Mouse (Mus musculus) midbrain, embryonic 14.5 days (tissue): Measurements from ENCODE around the gene Hoxa3. TPM values are rescaled to one million over a fixed set of nuclear protein-coding genes. Genes with fewer than 3 reads are reported as not detected.
A peak's percentile ranks its signal among the peaks of the same experiment; 100 is the strongest.

Source experiments
- ATAC-seq: fragments of 200-750 bp; cut with Nextera tagmentation; 2 replicates; pipeline ENCODE4 v1.8.0; 2017; ENCODE audit warnings: moderate number of reproducible peaks, moderate library complexity; ENCODE audit not compliant: low FRiP score, low TSS enrichment
- DNase-seq: peaks from one replicate; pipeline ENCODE4 v3.0.0-alpha.2; 2015
- H3K27ac ChIP-seq: fragments of 300-500 bp; sonication (generic); replicated peaks from 2 replicates; pipeline ENCODE4 v1.5.1; 2014; ENCODE audit warnings: mild to moderate bottlenecking, low read depth, low read length, moderate library complexity
- H3K27me3 ChIP-seq: fragments of 300-500 bp; sonication (generic); 2 replicates; pipeline ENCODE4 v1.6.1; 2014; ENCODE audit warnings: low read length, control low read depth, mixed read lengths; ENCODE audit not compliant: control insufficient read depth, insufficient read depth
- H3K36me3 ChIP-seq: fragments of 300-500 bp; sonication (generic); 2 replicates; pipeline ENCODE4 v1.6.1; 2014; ENCODE audit warnings: low read length, control low read depth; ENCODE audit not compliant: control insufficient read depth, insufficient read depth
- H3K4me1 ChIP-seq: fragments of 300-500 bp; sonication (generic); 2 replicates; pipeline ENCODE4 v1.6.1; 2014; ENCODE audit warnings: mild to moderate bottlenecking, antibody characterized with exemption, low read length, control low read depth; ENCODE audit not compliant: control insufficient read depth, insufficient read depth
- H3K4me2 ChIP-seq: fragments of 300-500 bp; sonication (generic); 2 replicates; pipeline ENCODE4 v1.6.1; 2014; ENCODE audit warnings: mild to moderate bottlenecking, low read length, moderate library complexity
- H3K4me3 ChIP-seq: fragments of 300-500 bp; sonication (generic); replicated peaks from 2 replicates; pipeline ENCODE4 v1.5.1; 2014; ENCODE audit warnings: low read depth, low read length
- H3K9ac ChIP-seq: fragments of 300-500 bp; sonication (generic); replicated peaks from 2 replicates; pipeline ENCODE4 v1.6.1; 2014; ENCODE audit warnings: mild to moderate bottlenecking, low read length, moderate library complexity
- H3K9me3 ChIP-seq: fragments of 300-500 bp; sonication (generic); 2 replicates; pipeline ENCODE4 v1.6.1; 2016; ENCODE audit warnings: low read length, control low read depth, mixed read lengths; ENCODE audit not compliant: control insufficient read depth
- WGBS: fragments of 180-500 bp; shearing (Covaris S2); extraction: QIAGEN DNeasy Blood & Tissue Kit; methylation state at CpG from one replicate; pipeline ENCODE4 v1.1.7; 2014; 5-methylcytosine and 5-hydroxymethylcytosine counted together
- polyA plus RNA-seq: library from polyadenylated mRNA; unstranded; fragments of >200 nt; fragmentation: Nextera tagmentation; extraction: Ambion mirVana; gene quantifications from 2 replicates; pipeline ENCODE4 v1.2.1, GENCODE M21; 2014

Gene Hoxa3
- polyA plus RNA-seq, 1 experiment from 2014 or later: not detected

- H3K36me3 ChIP-seq: no peaks in the 10 kb centered on the region
- no peak overlapping the region for H3K27ac ChIP-seq
- no peak overlapping the region for H3K4me3 ChIP-seq
- DNase-seq (no peak), ATAC-seq (no peak)
- H3K4me1 ChIP-seq: 0 out of 2 replicates have a peak, but pooled peaks cover 3% of the 10 kb centered on the region
- H3K27me3 ChIP-seq: peaks cover 98% of the 10 kb centered on the region
- no peak overlapping the region for H3K9ac ChIP-seq
- no peaks in the 10 kb centered on the region for H3K9me3 ChIP-seq
- 5% methylated on average over 14 of the region's 14 CpGs for WGBS
- no peak overlapping the region for H3K4me2 ChIP-seq
Measured at GRCm38 (mm10) chr6:52218643-52219215, 5.6 kb upstream of the Hoxa3 start.

GRCm38 (mm10) chr6:52217895-52218642, 4.9 kb upstream of the Hoxa3 start:
- H3K4me3 ChIP-seq: no peak overlapping the region
- 0 out of 2 replicates have a peak, but pooled peaks cover 3% of the 10 kb centered on the region for H3K4me1 ChIP-seq
- WGBS: 4% methylated on average over 23 of the region's 23 CpGs
- H3K4me2 ChIP-seq: no peak overlapping the region
- H3K27ac ChIP-seq: no peak overlapping the region
- H3K9me3 ChIP-seq: no peaks in the 10 kb centered on the region
- H3K9ac ChIP-seq: no peak overlapping the region
- ATAC-seq (no peak), DNase-seq (no peak)
- peaks cover 98% of the 10 kb centered on the region for H3K27me3 ChIP-seq
- H3K36me3 ChIP-seq: no peaks in the 10 kb centered on the region

DNA sequence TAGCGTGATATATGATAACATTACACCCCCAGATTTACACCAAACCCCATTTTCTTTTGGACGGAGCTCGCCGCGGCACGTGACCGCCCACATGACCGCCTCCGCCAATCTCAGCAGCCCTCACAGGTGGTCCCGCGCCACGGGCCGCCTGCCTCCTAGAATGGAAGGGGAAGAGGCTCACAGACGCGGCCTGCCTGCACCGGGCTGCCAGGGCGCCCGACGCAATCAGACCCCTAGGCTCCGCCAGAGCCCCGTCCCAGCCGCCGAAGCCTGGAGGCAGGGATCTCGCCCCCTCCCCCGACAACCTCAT, 4.3 kb upstream of the Hoxa3 start:
- ATAC-seq (no peak), DNase-seq (no peak)
- Histone ChIP-seq H3K4me1 (0 out of 2 replicates have a peak, but pooled peaks cover 3% of the 10 kb centered on the region), H3K36me3 (no peaks in the 10 kb centered on the region), H3K4me3 (peak overlapping the region; percentile 15; the same call in 1 of the 2 replicates), H3K4me2 (peak overlapping the region; percentile 28), H3K27me3 (peaks cover 98% of the 10 kb centered on the region), H3K9me3 (no peaks in the 10 kb centered on the region), H3K27ac (no peak overlapping the region), H3K9ac (no peak overlapping the region)
- WGBS: under 1% methylated on average over 25 of the region's 25 CpGs

DNA sequence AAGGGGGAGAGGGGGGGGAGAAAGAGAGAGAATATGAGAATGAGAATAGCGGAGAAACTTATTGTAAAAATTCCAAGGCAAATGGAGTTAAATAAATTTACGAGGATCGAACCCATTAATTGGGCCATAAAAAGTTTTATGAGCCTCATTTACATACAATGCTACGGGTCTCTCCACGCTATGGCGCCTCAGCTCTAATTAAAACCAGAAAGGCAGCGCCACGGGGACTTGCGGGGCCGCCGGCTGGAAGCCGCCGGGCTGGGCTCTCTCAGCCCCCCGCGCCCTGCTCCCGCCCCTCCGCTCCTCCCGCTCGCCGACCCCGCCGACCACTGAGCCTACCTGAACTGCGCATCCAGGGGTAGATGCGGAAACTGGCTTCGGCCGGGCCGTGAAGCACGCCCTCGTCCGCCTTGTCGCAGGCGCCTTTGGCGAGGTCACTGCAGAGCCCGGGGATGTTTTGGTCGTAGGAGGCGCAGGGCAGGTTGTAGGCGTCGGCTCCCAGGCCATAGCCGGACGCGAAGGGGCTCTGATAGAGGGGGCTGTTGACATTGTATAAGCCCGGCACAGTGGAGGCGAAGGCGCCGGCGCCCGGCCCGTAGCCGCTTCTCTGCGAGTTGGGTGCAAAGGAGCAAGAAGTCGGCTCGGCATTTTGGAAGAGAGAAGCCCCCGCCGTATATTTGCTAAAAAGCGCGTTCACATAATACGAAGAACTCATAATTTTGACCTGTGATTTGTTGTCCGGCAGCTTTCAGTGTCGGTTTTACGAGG, 3.7 kb upstream of the Hoxa3 start:
- no peaks in the 10 kb centered on the region for H3K9me3 ChIP-seq
- H3K4me1 ChIP-seq: 0 out of 2 replicates have a peak, but pooled peaks cover 3% of the 10 kb centered on the region
- H3K27me3 ChIP-seq: peaks cover 98% of the 10 kb centered on the region
- H3K4me2 ChIP-seq: peak overlapping the region; percentile 28
- DNase-seq (no peak), ATAC-seq (no peak)
- 2% methylated on average over 60 of the region's 60 CpGs for WGBS
- H3K27ac ChIP-seq: no peak overlapping the region
- peak overlapping the region; percentile 15; the same call in 1 of the 2 replicates for H3K4me3 ChIP-seq
- no peak overlapping the region for H3K9ac ChIP-seq
- no peaks in the 10 kb centered on the region for H3K36me3 ChIP-seq

DNA sequence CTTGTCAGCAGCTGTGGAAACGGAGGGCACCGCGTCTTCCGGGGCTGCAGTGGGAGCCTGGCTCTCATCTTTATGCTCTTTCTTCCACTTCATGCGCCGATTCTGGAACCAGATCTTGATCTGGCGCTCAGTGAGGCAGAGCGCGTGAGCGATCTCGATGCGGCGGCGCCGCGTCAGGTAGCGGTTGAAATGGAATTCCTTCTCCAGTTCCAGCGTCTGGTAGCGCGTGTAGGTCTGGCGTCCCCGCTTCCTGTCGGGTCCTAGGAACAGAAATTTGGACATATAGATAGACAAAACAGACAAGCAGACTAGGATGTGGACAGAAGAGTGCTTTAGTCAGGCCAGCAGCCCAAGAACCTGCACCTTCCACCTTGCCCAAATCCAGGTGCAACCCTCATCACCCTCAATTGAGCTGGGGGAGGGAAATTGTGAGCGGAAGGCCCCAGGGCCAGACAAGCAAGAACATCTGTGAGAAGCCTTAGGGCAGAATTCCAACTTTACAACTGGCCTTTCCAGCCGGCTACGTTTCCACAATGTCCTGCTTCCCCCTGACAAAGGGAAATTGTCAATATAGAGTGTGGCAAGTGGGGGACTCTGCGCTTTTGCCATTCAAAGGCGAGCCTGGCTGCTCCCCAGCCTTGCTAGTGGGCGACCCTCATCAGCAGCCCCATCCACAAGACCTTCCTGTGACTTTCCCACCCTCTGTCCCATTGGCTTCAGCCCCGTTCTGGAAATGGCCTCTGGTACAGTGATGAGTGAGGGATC, 2.8 kb upstream of the Hoxa3 start:
- 0 out of 2 replicates have a peak, but pooled peaks cover 3% of the 10 kb centered on the region for H3K4me1 ChIP-seq
- ATAC-seq (no peak), DNase-seq (no peak)
- 2% methylated on average over 30 of the region's 30 CpGs for WGBS
- no peak overlapping the region for H3K9ac ChIP-seq
- H3K36me3 ChIP-seq: no peaks in the 10 kb centered on the region
- no peak overlapping the region for H3K27ac ChIP-seq
- H3K9me3 ChIP-seq: no peaks in the 10 kb centered on the region
- no peak overlapping the region for H3K4me2 ChIP-seq
- H3K4me3 ChIP-seq: no peak overlapping the region
- H3K27me3 ChIP-seq: peaks cover 99% of the 10 kb centered on the region

GRCm38 (mm10) chr6:52215070-52215469, 1.9 kb upstream of the Hoxa3 start:
- H3K4me1 ChIP-seq: 0 out of 2 replicates have a peak, but pooled peaks cover 3% of the 10 kb centered on the region
- H3K27ac ChIP-seq: no peak overlapping the region
- H3K4me2 ChIP-seq: no peak overlapping the region
- DNase-seq (no peak), ATAC-seq (no peak)
- H3K9me3 ChIP-seq: no peaks in the 10 kb centered on the region
- 11% methylated on average over 3 of the region's 3 CpGs for WGBS
- no peak overlapping the region for H3K9ac ChIP-seq
- H3K27me3 ChIP-seq: peaks cover 98% of the 10 kb centered on the region
- no peaks in the 10 kb centered on the region for H3K36me3 ChIP-seq
- no peak overlapping the region for H3K4me3 ChIP-seq

GRCm38 (mm10) chr6:52214271-52214670, 1.1 kb upstream of the Hoxa3 start:
- H3K27me3 ChIP-seq: peaks cover 98% of the 10 kb centered on the region
- H3K36me3 ChIP-seq: no peaks in the 10 kb centered on the region
- H3K9me3 ChIP-seq: no peaks in the 10 kb centered on the region
- no peak for ATAC-seq
- H3K4me2 ChIP-seq: no peak overlapping the region
- H3K27ac ChIP-seq: no peak overlapping the region
- no peak for DNase-seq
- no peak overlapping the region for H3K4me3 ChIP-seq
- H3K4me1 ChIP-seq: 0 out of 2 replicates have a peak, but pooled peaks cover 3% of the 10 kb centered on the region
- no peak overlapping the region for H3K9ac ChIP-seq
- WGBS: 13% methylated on average over 5 of the region's 5 CpGs

GRCm38 (mm10) chr6:52212556-52213118, 499 bp downstream of the Hoxa3 start:
- H3K27me3 ChIP-seq: peaks cover 99% of the 10 kb centered on the region
- no peak overlapping the region for H3K27ac ChIP-seq
- no peaks in the 10 kb centered on the region for H3K9me3 ChIP-seq
- H3K9ac ChIP-seq: no peak overlapping the region
- H3K36me3 ChIP-seq: no peaks in the 10 kb centered on the region
- WGBS: 3% methylated on average over 22 of the region's 22 CpGs
- no peak overlapping the region for H3K4me2 ChIP-seq
- DNase-seq (no peak), ATAC-seq (no peak)
- H3K4me3 ChIP-seq: no peak overlapping the region
- 0 out of 2 replicates have a peak, but pooled peaks cover 3% of the 10 kb centered on the region for H3K4me1 ChIP-seq
